ENCODE assay signal across 8 mouse cellular contexts in genomic region chr15:97767280-97768186, GRCm38 (mm10). TPM values are rescaled to one million over a fixed set of nuclear protein-coding genes. Genes with fewer than 3 reads are reported as not detected.
DNase-seq lines count a peak whose midpoint lies in the region; ATAC-seq and TF ChIP-seq lines count a peak whose summit lies in the region.

TSS of gene Rapgef3 (minus strand) at chr15:97767972.

- peak within 1 kb of the TSS; percentile 81 for H3K9ac ChIP-seq in heart, embryonic 14.5 days (ENCODE audit: low read length)
- H3K9ac ChIP-seq in liver, embryonic 15.5 days: peak within 1 kb of the TSS; percentile 35; the same call in 1 of the 2 replicates
- H3K9ac ChIP-seq in neural tube, embryonic 11.5 days (ENCODE audit: low read length): peak within 1 kb of the TSS; percentile 51

- peak within 1 kb of the TSS; percentile 36; the same call in 1 of the 2 replicates for H3K27ac ChIP-seq in embryonic fibroblast, embryonic 13.5 days (ENCODE audit: insufficient read depth, low read length)
- H3K27ac ChIP-seq in heart, embryonic 14.5 days (replicated peaks in 1 of 2; ENCODE audit: control insufficient read depth in 1 of 2, insufficient read depth in 1 of 2, low read depth in 2 of 2, low read length in 2 of 2): peak within 1 kb of the TSS; percentile 80 to 82
- H3K27ac ChIP-seq in liver, embryonic 15.5 days (replicated peaks): 0 out of 2 replicates have a peak within 1 kb of the TSS, but pooled peaks have one; percentile 8
- peak within 1 kb of the TSS; percentile 2; the same call in 1 of the 2 replicates for H3K27ac ChIP-seq in neural tube, embryonic 11.5 days (ENCODE audit: low read depth, low read length)
- H3K27ac ChIP-seq in testis, adult 2 months (ENCODE audit: control insufficient read depth, insufficient read depth, low read depth, low read length): peak within 1 kb of the TSS; percentile 88

- no peaks in the 10 kb centered on the region for H3K9me3 ChIP-seq in heart, embryonic 14.5 days (ENCODE audit: control insufficient read depth, low read length)
- no peaks in the 10 kb centered on the region for H3K9me3 ChIP-seq in liver, embryonic 15.5 days (replicated peaks)
- H3K9me3 ChIP-seq in neural tube, embryonic 11.5 days (ENCODE audit: control insufficient read depth, low read length): no peaks in the 10 kb centered on the region

- peak within 1 kb of the TSS; percentile 95 for H3K4me2 ChIP-seq in heart, embryonic 14.5 days (ENCODE audit: low read length)
- peak within 1 kb of the TSS; percentile 73 for H3K4me2 ChIP-seq in liver, embryonic 15.5 days
- peak within 1 kb of the TSS; percentile 89 for H3K4me2 ChIP-seq in neural tube, embryonic 11.5 days (ENCODE audit: low read depth)

- peaks cover 2% of the 10 kb centered on the region for H3K4me1 ChIP-seq in embryonic fibroblast, embryonic 13.5 days (ENCODE audit: control insufficient read depth, insufficient read depth, low read length)
- peaks cover 27 to 40% of the 10 kb centered on the region in 2 experiments for H3K4me1 ChIP-seq in heart, embryonic 14.5 days (ENCODE audit: control insufficient read depth in 2 of 2, insufficient read depth in 2 of 2, low read length in 2 of 2)
- peaks cover 26% of the 10 kb centered on the region for H3K4me1 ChIP-seq in liver, embryonic 15.5 days (replicated peaks)
- H3K4me1 ChIP-seq in neural tube, embryonic 11.5 days (ENCODE audit: control insufficient read depth, insufficient read depth, low read length): peaks cover 27% of the 10 kb centered on the region
- H3K4me1 ChIP-seq in testis, adult 2 months (ENCODE audit: control insufficient read depth, insufficient read depth, low read length): peaks cover 9% of the 10 kb centered on the region

- H3K79me3 ChIP-seq in C2C12 (ENCODE audit: low read depth): no peaks in the 10 kb centered on the region

- peak; percentile 65 for TF ChIP-seq CTCF in C2C12 (IDR thresholded peaks at IDR 0.05; ENCODE audit: control insufficient read depth, insufficient read depth, insufficient read length)
- TF ChIP-seq CTCF in embryonic fibroblast, embryonic 13.5 days (IDR thresholded peaks at IDR 0.05; ENCODE audit: borderline replicate concordance, insufficient read depth, low read length): peak; percentile 39; the same call in 1 of the 2 replicates
- peak; percentile 28; the same call in 1 of the 2 replicates for TF ChIP-seq CTCF in testis, adult 2 months (IDR thresholded peaks at IDR 0.05; ENCODE audit: control insufficient read depth, insufficient read depth, insufficient replicate concordance, low read depth, low read length)

- H3K36me3 ChIP-seq in C2C12 (ENCODE audit: control insufficient read depth, insufficient read depth): no peaks in the 10 kb centered on the region
- H3K36me3 ChIP-seq in heart, embryonic 14.5 days (ENCODE audit: control insufficient read depth, insufficient read depth, low read length): no peaks in the 10 kb centered on the region
- H3K36me3 ChIP-seq in liver, embryonic 15.5 days (replicated peaks): no peaks in the 10 kb centered on the region
- H3K36me3 ChIP-seq in neural tube, embryonic 11.5 days (ENCODE audit: control insufficient read depth, insufficient read depth, low read length): no peaks in the 10 kb centered on the region
- H3K36me3 ChIP-seq in testis, adult 2 months (ENCODE audit: control insufficient read depth, insufficient read depth, low read length): no peaks in the 10 kb centered on the region

- peak within 1 kb of the TSS; percentile 34 for H3ac ChIP-seq in C2C12 (ENCODE audit: control insufficient read depth, insufficient read length, low read depth)

- under 1% methylated on average over 44 of the region's 44 CpGs for WGBS in heart, embryonic 14.5 days
- WGBS in liver, embryonic 15.5 days (ENCODE audit: insufficient replicate concordance): under 1% methylated on average over 44 of the region's 44 CpGs
- WGBS in neural tube, embryonic 11.5 days: 1% methylated on average over 40 of the region's 44 CpGs

- peak; percentile 45 to 73 for DNase-seq in adrenal gland, postnatal 4 days (ENCODE audit: low spot score in 2 of 2)
- peak; percentile 93 for DNase-seq in kidney, postnatal 10 days
- DNase-seq in neural tube, embryonic 11.5 days (ENCODE audit: low spot score): peak; percentile 82

- no peaks in the 10 kb centered on the region for H3K79me2 ChIP-seq in C2C12 (ENCODE audit: control insufficient read depth, insufficient read depth)

- H3K4me3 ChIP-seq in C2C12 (ENCODE audit: insufficient read depth, poor library complexity, severe bottlenecking): peak within 1 kb of the TSS; percentile 26
- H3K4me3 ChIP-seq in embryonic fibroblast, embryonic 13.5 days (ENCODE audit: insufficient read depth, low read length): peak within 1 kb of the TSS; percentile 56
- peak within 1 kb of the TSS; percentile 50 to 57 for H3K4me3 ChIP-seq in heart, embryonic 14.5 days (ENCODE audit: control insufficient read depth in 1 of 2, insufficient read depth in 1 of 2, low read depth in 1 of 2, low read length in 2 of 2)
- peak within 1 kb of the TSS; percentile 48 for H3K4me3 ChIP-seq in liver, embryonic 15.5 days (replicated peaks)
- peak within 1 kb of the TSS; percentile 31 for H3K4me3 ChIP-seq in neural tube, embryonic 11.5 days (ENCODE audit: low read depth, low read length)
- H3K4me3 ChIP-seq in testis, adult 2 months (ENCODE audit: control insufficient read depth, low read depth, low read length): peak within 1 kb of the TSS; percentile 50

- peak; percentile 86 for ATAC-seq in heart, embryonic 14.5 days (ENCODE audit: insufficient number of reproducible peaks, insufficient read depth, low FRiP score, low read depth)
- ATAC-seq in liver, embryonic 15.5 days (ENCODE audit: insufficient read depth): peak; percentile 62
- peak; percentile 84 for ATAC-seq in neural tube, embryonic 11.5 days (ENCODE audit: insufficient read depth, low FRiP score, low TSS enrichment)

- TF ChIP-seq POLR2A in embryonic fibroblast, embryonic 13.5 days (IDR thresholded peaks at IDR 0.05; ENCODE audit: low read depth, low read length): peak; percentile 39
- TF ChIP-seq POLR2A in testis, adult 2 months (IDR thresholded peaks at IDR 0.05; ENCODE audit: control insufficient read depth, low read depth, low read length): no peak

- H3K27me3 ChIP-seq in C2C12 (ENCODE audit: control insufficient read depth, insufficient read depth, insufficient read length): peaks cover 19% of the 10 kb centered on the region
- H3K27me3 ChIP-seq in heart, embryonic 14.5 days (ENCODE audit: control insufficient read depth, insufficient read depth, low read length): no peaks in the 10 kb centered on the region
- H3K27me3 ChIP-seq in liver, embryonic 15.5 days: peaks cover 82% of the 10 kb centered on the region
- H3K27me3 ChIP-seq in neural tube, embryonic 11.5 days (ENCODE audit: control insufficient read depth, insufficient read depth, low read length): peaks cover 13% of the 10 kb centered on the region; the same call in 1 of the 2 replicates
- no peaks in the 10 kb centered on the region for H3K27me3 ChIP-seq in testis, adult 2 months (ENCODE audit: control insufficient read depth, insufficient read depth, low read length)

TF ChIP-seq in C2C12, 6 proteins besides CTCF, POLR2A, EP300 and RAD21:
- TF ChIP-seq FOSL1 (IDR thresholded peaks at IDR 0.05; ENCODE audit: insufficient read depth, low read length, poor library complexity, severe bottlenecking): peak; percentile 24
- peak; percentile 82 for TF ChIP-seq MAX (IDR thresholded peaks at IDR 0.05)
- no peak for TF ChIP-seq MYOG (IDR thresholded peaks at IDR 0.05; ENCODE audit: control insufficient read depth, extremely low read depth, insufficient read length)
- TF ChIP-seq MYOD1 (IDR thresholded peaks at IDR 0.05; ENCODE audit: control insufficient read depth, insufficient read length, low read depth): peak; percentile 4
- TF ChIP-seq USF1 (IDR thresholded peaks at IDR 0.05; ENCODE audit: low read depth): peak; percentile 54
- TF ChIP-seq CEBPB (IDR thresholded peaks at IDR 0.05; ENCODE audit: low read depth): no peak

RNA-seq across cellular contexts. Expression of gene Rapgef3, which starts in this region (rescaled TPM):
- polyA plus RNA-seq in C2C12 (2012; fragmentation: generic; extraction: Trizol): 0.88 TPM
- total RNA-seq in adrenal gland, postnatal 4 days (2021): 10 to 100 TPM; 19.2 to 27.9 TPM
- polyA plus RNA-seq in embryonic fibroblast, embryonic 13.5 days (2011; ENCODE audit: insufficient read length, low read depth, missing spikeins): 6.6 and 10.8 TPM in 2 replicates
- 15.9 and 19.2 TPM in 2 replicates for polyA plus RNA-seq in heart, embryonic 14.5 days (2014; fragmentation: Nextera tagmentation; extraction: Ambion mirVana)
- polyA plus RNA-seq in liver, embryonic 15.5 days (2015; fragmentation: Nextera tagmentation; extraction: Ambion mirVana): 1.7 and 2.1 TPM in 2 replicates
- polyA plus RNA-seq in neural tube, embryonic 11.5 days (2014; fragmentation: Nextera tagmentation; extraction: Ambion mirVana): 3.5 and 6.0 TPM in 2 replicates
- 16.1 and 16.3 TPM in 2 replicates for polyA plus RNA-seq in testis, adult 2 months (2012; rRNA removed)

Comparison
In these comparisons a context has a peak if more than half of its experiments do, and no peak if none do; other contexts are left out.
1. Peak in every context shown above with its lines: DNase-seq, ATAC-seq, H3K4me3 ChIP-seq and H3K27ac ChIP-seq.
2. H3K27ac ChIP-seq: peak in every context shown above with its lines; median percentile 88 in testis, adult 2 months; 81 in heart, embryonic 14.5 days; 36 in embryonic fibroblast, embryonic 13.5 days; 8 in liver, embryonic 15.5 days; 2 in neural tube, embryonic 11.5 days.